Mouse (Mus musculus): ENCODE measurements at regions not wholly inside any gene's neighbourhood (a gene's known extent, or its start where the extent isn't known, plus 50 kb on each side); places are given as distances from the start of the nearest gene placed in this dataset.

- no peak overlapping the region for H3K4me3 ChIP-seq (replicated peaks in 1 of 3; ENCODE audit: low read depth in 2 of 3, low read length in 2 of 3, poor library complexity in 1 of 3)
- no peak overlapping the region for H3K9ac ChIP-seq (ENCODE audit: insufficient read depth, low read depth)
- dilution Hi-C loops (cut with MboI; ENCODE audit: extremely low pct_ligation_motif_present, extremely low pct_unique_long_range_greater_than_20kb, low sequenced_read_pairs), result no loop called here
- H3K27me3 ChIP-seq (replicated peaks), result no peaks in the 10 kb centered on the region
- TF ChIP-seq NRF1 (IDR thresholded peaks at IDR 0.05; ENCODE audit: low read depth, low read length) (no peak), NELFE (IDR thresholded peaks at IDR 0.05; ENCODE audit: low read depth, low read length) (no peak), ZMIZ1 (IDR thresholded peaks at IDR 0.05; ENCODE audit: low read depth, low read length) (no peak), GABPA (IDR thresholded peaks at IDR 0.05; ENCODE audit: insufficient replicate concordance, low read depth, low read length) (no peak), TCF12 (IDR thresholded peaks at IDR 0.05; ENCODE audit: low read depth, low read length) (no peak), EP300 (IDR thresholded peaks at IDR 0.05; ENCODE audit: low read length) (no peak), HCFC1 (IDR thresholded peaks at IDR 0.05; ENCODE audit: low read depth, low read length) (no peak), MAX (IDR thresholded peaks at IDR 0.05; ENCODE audit: low read length) (no peak), ETS1 (conservative IDR thresholded peaks at IDR 0.05; ENCODE audit: low read depth, low read length) (no peak), ZNF384 (IDR thresholded peaks at IDR 0.05; ENCODE audit: low read depth, low read length) (no peak), ELF1 (IDR thresholded peaks at IDR 0.05; ENCODE audit: low read depth, low read length) (no peak), CHD2 (IDR thresholded peaks at IDR 0.05; ENCODE audit: low read length) (no peak), USF2 (conservative IDR thresholded peaks at IDR 0.05; ENCODE audit: low read depth, low read length) (no peak), CTCF (conservative IDR thresholded peaks at IDR 0.05 in 1 of 2, IDR thresholded peaks at IDR 0.05 in 1 of 2; ENCODE audit: low read depth in 2 of 2, low read length in 2 of 2) (no peak)
- in situ Hi-C loops (cut with MboI; ENCODE audit: low pct_ligation_motif_present, low pct_unique_long_range_greater_than_20kb, low sequenced_read_pairs), result no loop called here
- peaks cover 4% of the 10 kb centered on the region for H3K9me3 ChIP-seq (replicated peaks; ENCODE audit: low read length)
- no peaks in the 10 kb centered on the region for H3K4me1 ChIP-seq (ENCODE audit: control insufficient read depth in 1 of 2, insufficient read depth in 2 of 2)
- H3K36me3 ChIP-seq (replicated peaks in 1 of 2; ENCODE audit: control insufficient read depth in 1 of 2, insufficient read depth in 1 of 2, low read length in 1 of 2), result no peaks in the 10 kb centered on the region
- no peak for DNase-seq (ENCODE audit: extremely low read depth)
- H3K4me2 ChIP-seq (ENCODE audit: insufficient read depth, low read depth, poor library complexity, severe bottlenecking), result no peak overlapping the region
- H3K27ac ChIP-seq (ENCODE audit: insufficient read depth, low read depth), result no peak overlapping the region
- no peaks in the 10 kb centered on the region for H3K79me2 ChIP-seq (replicated peaks; ENCODE audit: control insufficient read depth, extremely low read depth, insufficient read depth, poor library complexity, severe bottlenecking)
Observed at GRCm38 (mm10) chr8:25343160-25343602, 519.0 kb upstream of the Adam5 start.

- H3K27ac ChIP-seq (ENCODE audit: insufficient read depth, low read depth), result no peak overlapping the region
- TF ChIP-seq NELFE (IDR thresholded peaks at IDR 0.05; ENCODE audit: low read depth, low read length) (no peak), ZKSCAN1 (IDR thresholded peaks at IDR 0.05; ENCODE audit: borderline replicate concordance, low read depth, low read length) (no peak), ZC3H11A (IDR thresholded peaks at IDR 0.05; ENCODE audit: low read depth, low read length) (no peak), JUND (conservative IDR thresholded peaks at IDR 0.05; ENCODE audit: low read depth, low read length) (no peak), EP300 (IDR thresholded peaks at IDR 0.05; ENCODE audit: low read length) (no peak), USF1 (IDR thresholded peaks at IDR 0.05; ENCODE audit: low read depth, low read length) (no peak), CHD2 (IDR thresholded peaks at IDR 0.05; ENCODE audit: low read length) (no peak), POLR2A (IDR thresholded peaks at IDR 0.05; ENCODE audit: low read depth, low read length) (no peak), GABPA (IDR thresholded peaks at IDR 0.05; ENCODE audit: insufficient replicate concordance, low read depth, low read length) (no peak), JUN (IDR thresholded peaks at IDR 0.05; ENCODE audit: insufficient read depth, low read depth, low read length) (no peak), CTCF (conservative IDR thresholded peaks at IDR 0.05 in 1 of 2, IDR thresholded peaks at IDR 0.05 in 1 of 2; ENCODE audit: low read depth in 2 of 2, low read length in 2 of 2) (no peak), PAX5 (IDR thresholded peaks at IDR 0.05; ENCODE audit: low read length) (no peak), MAX (IDR thresholded peaks at IDR 0.05; ENCODE audit: low read length) (no peak), IRF4 (IDR thresholded peaks at IDR 0.05; ENCODE audit: low read depth, low read length) (no peak), MAZ (IDR thresholded peaks at IDR 0.05; ENCODE audit: low read depth, low read length) (no peak), ZNF384 (IDR thresholded peaks at IDR 0.05; ENCODE audit: low read depth, low read length) (no peak)
- no peak overlapping the region for H3K9ac ChIP-seq (ENCODE audit: insufficient read depth, low read depth)
- dilution Hi-C loops (cut with MboI; ENCODE audit: extremely low pct_ligation_motif_present, extremely low pct_unique_long_range_greater_than_20kb, low sequenced_read_pairs) (no loop called here), in situ Hi-C loops (cut with MboI; ENCODE audit: low pct_ligation_motif_present, low pct_unique_long_range_greater_than_20kb, low sequenced_read_pairs) (no loop called here)
- H3K4me2 ChIP-seq (ENCODE audit: insufficient read depth, low read depth, poor library complexity, severe bottlenecking), result no peak overlapping the region
- H3K4me1 ChIP-seq (ENCODE audit: control insufficient read depth in 1 of 2, insufficient read depth in 2 of 2), result no peaks in the 10 kb centered on the region
- no peaks in the 10 kb centered on the region for H3K79me2 ChIP-seq (replicated peaks; ENCODE audit: control insufficient read depth, extremely low read depth, insufficient read depth, poor library complexity, severe bottlenecking)
- DNase-seq (ENCODE audit: extremely low read depth), result no peak
- H3K9me3 ChIP-seq (replicated peaks; ENCODE audit: low read length), result peaks cover 4% of the 10 kb centered on the region
- no peaks in the 10 kb centered on the region for H3K36me3 ChIP-seq (replicated peaks in 1 of 2; ENCODE audit: control insufficient read depth in 1 of 2, insufficient read depth in 1 of 2, low read length in 1 of 2)
- H3K4me3 ChIP-seq (replicated peaks in 1 of 3; ENCODE audit: low read depth in 2 of 3, low read length in 2 of 3, poor library complexity in 1 of 3), result no peak overlapping the region
- no peaks in the 10 kb centered on the region for H3K27me3 ChIP-seq (replicated peaks)
Observed at GRCm38 (mm10) chr8:25342501-25342900, 518.3 kb upstream of the Adam5 start.
